Mouse (Mus musculus) activated CD4-positive, CD25-positive, alpha-beta regulatory T cell, adult 4 months (primary cell): ENCODE results near the gene Cfap58. TPM values are rescaled to one million over a fixed set of nuclear protein-coding genes. Genes with fewer than 3 reads are reported as not detected.
A peak's percentile ranks its signal among the peaks of the same experiment; 100 is the strongest.

Experiments
- ATAC-seq: one replicate; pipeline ENCODE4 v1.8.0; 2017
- polyA plus RNA-seq, 2 experiments: library from polyadenylated mRNA; unstranded; fragments of 100-300 nt; shearing (Covaris generic); gene quantifications; one replicate each; pipeline ENCODE4 v1.2.1; 2017

The Cfap58 gene
- polyA plus RNA-seq, 2 experiments from 2014 or later = 0.37 TPM; not detected in 1

GRCm38 (mm10) chr19:47978109-47978701, 40.7 kb downstream of the Cfap58 start:
- no peak for ATAC-seq

DNA sequence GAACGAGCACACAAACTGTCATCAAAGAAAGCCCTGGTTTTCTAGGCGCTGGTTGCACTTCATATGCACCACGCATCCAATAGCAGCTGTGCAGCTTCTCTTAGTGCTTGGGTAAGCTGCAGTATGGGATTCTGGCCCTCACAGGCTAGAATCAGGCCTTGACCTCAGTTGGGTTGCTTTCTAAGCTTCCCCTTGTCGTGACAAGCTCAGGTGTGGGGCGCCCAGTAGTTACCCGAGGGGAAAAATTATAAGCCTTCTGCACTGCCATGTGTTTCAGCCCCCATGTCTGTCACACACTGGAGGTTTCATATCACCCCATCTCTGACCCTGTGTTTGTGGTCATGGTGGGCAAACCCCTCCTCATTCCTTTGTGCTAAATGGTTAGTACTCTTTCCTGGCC, 42.0 kb downstream of the Cfap58 start:
- no peak for ATAC-seq

- no peak for ATAC-seq
These were observed 42.8 kb downstream of the Cfap58 start for GRCm38 (mm10) chr19:47980241-47980640.

GRCm38 (mm10) chr19:47985606-47986213, 48.2 kb downstream of the Cfap58 start:
- no peak for ATAC-seq

DNA sequence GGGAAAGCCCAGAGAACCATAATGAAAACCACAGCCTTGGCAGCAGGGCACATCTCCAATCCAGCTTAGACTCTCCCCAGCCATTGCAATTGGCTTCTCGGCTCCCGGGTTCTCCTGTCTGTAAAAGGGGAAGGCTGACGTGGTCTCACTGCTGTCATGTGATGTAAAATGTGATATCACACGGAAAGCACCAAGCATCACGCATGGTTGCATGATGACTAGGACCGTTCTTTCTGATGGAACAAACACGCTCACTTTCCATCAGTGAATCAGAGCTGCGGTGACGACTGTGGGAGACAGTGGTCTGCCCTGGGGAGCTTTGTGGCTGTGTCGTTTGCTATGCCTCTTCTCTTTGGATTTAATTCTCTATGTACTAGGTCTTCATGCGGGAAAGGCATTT, 50.5 kb downstream of the Cfap58 start:
- ATAC-seq = no peak

GRCm38 (mm10) chr19:47988456-47988855, 51.0 kb downstream of the Cfap58 start:
- ATAC-seq = no peak

DNA sequence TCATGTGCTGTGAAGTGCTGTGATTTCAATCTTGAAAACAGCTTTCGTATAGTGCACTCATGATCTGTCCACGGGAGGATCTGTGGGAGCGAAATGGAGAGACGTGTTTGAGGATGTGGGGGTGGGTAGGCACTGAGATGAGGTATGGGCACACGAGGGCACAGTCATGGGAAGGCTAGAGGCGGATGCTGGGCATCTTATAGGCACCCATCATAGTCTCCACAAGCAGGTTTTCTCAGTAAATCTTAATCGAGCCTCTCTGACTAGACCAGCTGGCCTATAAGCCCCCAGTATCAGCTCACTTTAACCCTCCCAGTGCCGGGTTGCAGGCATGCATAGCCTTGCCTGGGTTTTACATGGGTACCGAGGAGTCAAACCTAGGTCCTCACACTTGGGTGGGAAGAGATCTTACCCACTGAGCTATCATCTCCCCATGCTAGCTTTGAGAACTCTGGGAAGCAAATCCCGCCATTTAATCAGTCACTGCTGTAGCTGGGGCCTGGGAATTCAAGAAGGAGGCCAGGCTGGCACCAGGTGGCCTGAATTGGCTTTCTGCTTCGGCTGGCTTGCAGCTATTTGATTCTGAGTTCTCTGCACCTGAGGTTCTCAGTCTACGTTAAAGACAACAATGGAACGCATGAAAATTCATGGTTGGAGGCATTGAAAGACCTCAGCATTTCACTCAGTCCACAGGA, 51.6 kb downstream of the Cfap58 start:
- no peak for ATAC-seq

GRCm38 (mm10) chr19:47989575-47989891, 52.1 kb downstream of the Cfap58 start:
- ATAC-seq = no peak

GRCm38 (mm10) chr19:48001240-48001639, 63.8 kb downstream of the Cfap58 start:
- no peak for ATAC-seq

DNA sequence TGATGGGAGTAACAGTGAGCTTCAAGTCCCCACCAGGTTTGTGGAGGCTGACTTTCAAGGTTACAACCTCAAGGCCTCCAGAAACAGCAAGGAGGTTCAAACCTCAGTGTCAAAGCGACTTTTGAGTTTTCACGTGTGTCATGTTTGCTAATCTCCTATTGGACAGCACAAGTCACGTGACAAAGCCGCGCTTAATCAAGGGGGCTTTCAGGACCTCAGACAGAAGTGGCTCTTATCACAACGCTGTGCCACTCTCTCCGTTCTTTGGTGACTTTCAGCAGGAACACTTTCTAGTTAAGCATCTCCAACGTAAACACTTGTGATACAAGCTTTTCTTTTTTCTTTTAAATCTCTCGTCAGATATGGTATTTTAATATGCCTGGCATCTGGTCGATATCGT, 64.3 kb downstream of the Cfap58 start:
- no peak for ATAC-seq

DNA sequence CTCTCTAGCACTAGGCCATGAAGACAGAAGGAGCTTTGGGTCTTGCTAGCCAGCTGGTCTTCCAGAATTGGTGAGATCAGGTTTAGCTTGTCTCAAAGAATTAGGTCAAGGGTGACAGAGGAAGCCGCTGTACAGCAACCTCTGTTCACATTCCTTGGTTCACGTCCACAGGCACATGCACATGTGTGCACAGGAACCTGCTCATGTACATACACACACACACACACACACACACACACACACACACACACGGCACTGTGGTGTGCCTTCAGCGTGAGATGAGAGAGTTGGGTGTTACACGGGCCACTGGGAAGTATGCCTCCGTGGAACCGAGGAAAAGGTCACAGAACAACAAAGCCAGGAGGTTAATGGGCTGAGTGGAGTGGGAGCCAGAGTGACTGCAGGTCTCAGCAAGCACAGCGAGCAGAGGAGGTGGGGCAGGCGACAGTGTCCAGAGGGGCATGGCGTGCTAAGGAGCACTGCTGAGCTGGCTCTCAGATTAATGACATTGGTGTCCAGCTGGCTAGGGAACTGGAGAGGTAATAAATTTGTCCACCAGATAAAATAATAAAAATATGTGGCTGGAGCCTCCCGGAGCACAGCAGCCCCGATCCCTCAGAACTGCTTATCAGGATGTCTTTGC, 71.4 kb downstream of the Cfap58 start:
- ATAC-seq = no peak

- ATAC-seq = no peak
These were observed 72.3 kb downstream of the Cfap58 start for GRCm38 (mm10) chr19:48009586-48010331.

- no peak for ATAC-seq
These were observed 82.6 kb downstream of the Cfap58 start for GRCm38 (mm10) chr19:48020103-48020502.

DNA sequence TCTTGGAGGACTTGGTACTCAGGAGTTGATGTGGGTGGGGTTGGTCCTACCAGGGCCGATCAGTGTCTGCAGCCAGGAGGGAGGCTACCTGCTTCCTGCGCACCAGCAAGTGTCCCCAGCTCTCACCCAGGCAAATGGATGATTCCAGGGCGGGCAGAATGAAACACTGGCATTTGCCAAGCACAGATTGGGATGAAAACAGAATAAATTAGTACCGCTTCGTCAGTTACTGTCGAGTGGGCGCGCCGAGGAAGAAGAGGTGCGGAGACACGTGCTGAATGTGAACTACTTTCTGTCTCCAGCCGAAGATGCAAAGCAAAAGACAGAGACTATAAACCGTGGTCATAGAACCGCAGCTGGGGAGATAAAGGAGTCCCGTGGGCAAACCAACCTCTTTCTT, 84.0 kb downstream of the Cfap58 start:
- ATAC-seq = no peak

GRCm38 (mm10) chr19:48022763-48023162, 85.3 kb downstream of the Cfap58 start:
- ATAC-seq = no peak

DNA sequence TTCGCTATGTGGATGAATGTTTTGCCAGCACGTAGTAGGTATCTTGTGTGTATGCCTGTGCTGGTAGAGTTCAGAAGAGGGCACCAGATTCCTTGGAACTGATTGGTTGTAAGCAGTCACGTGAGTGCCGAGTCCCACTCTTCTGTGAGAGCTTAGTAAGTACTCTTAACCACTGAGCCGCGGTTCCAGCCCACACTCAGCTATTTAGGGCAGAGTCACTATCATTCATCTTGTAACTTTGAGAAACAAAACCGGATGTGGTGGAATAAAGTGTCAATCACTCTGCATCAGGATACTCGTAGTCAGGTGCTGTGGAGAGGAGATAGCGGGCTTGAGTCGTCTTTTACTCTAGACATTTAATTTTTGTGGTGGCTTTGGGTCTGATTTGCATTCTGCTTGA, 86.3 kb downstream of the Cfap58 start:
- peak; percentile 72 for ATAC-seq

- no peak for ATAC-seq
These were observed 87.9 kb downstream of the Cfap58 start for GRCm38 (mm10) chr19:48025366-48025765.

DNA sequence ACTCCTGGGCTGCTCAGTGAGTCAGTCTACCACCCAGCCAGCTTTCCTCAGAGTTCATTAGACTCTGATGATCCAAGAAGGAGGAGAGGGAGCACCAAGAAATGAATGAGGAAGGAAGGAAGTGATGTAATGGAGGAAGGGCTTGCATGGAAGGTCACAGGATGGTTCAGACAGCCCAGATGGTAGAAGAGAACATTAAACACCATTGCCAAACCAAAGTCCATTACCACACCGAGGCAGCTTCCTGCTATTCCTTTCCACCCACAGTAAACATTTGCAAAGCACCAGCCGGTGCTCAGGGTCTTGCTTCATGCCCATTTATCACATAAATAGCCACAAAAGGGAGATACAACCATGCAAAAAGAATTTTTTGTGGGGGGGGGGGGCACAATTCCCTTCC, 89.4 kb downstream of the Cfap58 start:
- ATAC-seq = no peak

GRCm38 (mm10) chr19:48039554-48039953, 102.1 kb downstream of the Cfap58 start:
- ATAC-seq = no peak

DNA sequence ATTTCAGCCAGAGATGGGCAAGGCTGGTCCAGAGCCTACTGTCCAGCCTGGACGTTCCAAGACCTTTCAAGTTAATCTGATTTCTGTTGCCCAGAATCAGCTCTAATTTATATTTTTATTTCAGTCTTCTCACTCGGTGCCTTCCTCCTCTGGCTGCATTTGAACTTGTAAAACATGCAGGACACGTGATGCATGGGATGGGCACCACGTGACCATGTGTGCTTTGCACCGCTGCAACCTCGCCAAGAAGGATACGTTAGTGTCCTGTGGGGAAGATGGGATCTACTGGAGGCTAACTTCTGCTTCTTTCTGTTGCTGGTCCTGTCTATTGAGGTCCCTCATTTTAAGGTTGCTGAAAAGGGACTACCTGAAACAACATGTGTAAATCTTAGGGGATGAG, 109.8 kb downstream of the Cfap58 start:
- no peak for ATAC-seq

GRCm38 (mm10) chr19:48049361-48049760, 111.9 kb downstream of the Cfap58 start:
- no peak for ATAC-seq

- ATAC-seq = no peak
These were observed 125.8 kb downstream of the Cfap58 start for GRCm38 (mm10) chr19:48063289-48063688.

GRCm38 (mm10) chr19:48079718-48080117, 142.2 kb downstream of the Cfap58 start:
- no peak for ATAC-seq
